Mouse (Mus musculus) embryonic fibroblast, embryonic 13.5 days (primary cell): ENCODE data around the gene Eif2ak3.

ENCODE experiments used
- CTCF ChIP-seq: IDR thresholded peaks from 2 replicates; pipeline ENCODE4 v1.5.1; 2011; ENCODE audit warnings: mild to moderate bottlenecking, control low read depth, low read length, moderate library complexity, borderline replicate concordance; ENCODE audit not compliant: insufficient read depth
- POLR2A ChIP-seq: IDR thresholded peaks from 2 replicates; pipeline ENCODE4 v1.6.1; 2011; ENCODE audit warnings: low read depth, mild to moderate bottlenecking, control low read depth, low read length, moderate library complexity

- TF ChIP-seq CTCF (no peak), POLR2A (no peak)
Observed at GRCm38 (mm10) chr6:70887993-70888392, 43.7 kb downstream of the Eif2ak3 start.
